Mouse (Mus musculus) intestine, embryonic 15.5 days (tissue): ENCODE results near the gene D16Ertd472e. TPM values are rescaled to one million over a fixed set of nuclear protein-coding genes. Genes with fewer than 3 reads are reported as not detected.
"Not testable (repeated sequence)": the region's sequence is repeated elsewhere in the genome, so short reads cannot be mapped to it uniquely, and the experiment has no call there.

Experiments used
- ATAC-seq: fragments of 200-750 bp; cut with Nextera tagmentation; 2 replicates; pipeline ENCODE4 v1.8.0; 2017; ENCODE audit warnings: moderate TSS enrichment, moderate library complexity
- H3K27ac ChIP-seq: fragments of 300-500 bp; sonication (generic); 2 replicates; pipeline ENCODE4 v1.5.1; 2015; ENCODE audit warnings: mild to moderate bottlenecking, inconsistent platforms
- H3K27me3 ChIP-seq: fragments of 300-500 bp; sonication (generic); replicated peaks from 2 replicates; pipeline ENCODE4 v1.6.1; 2015; ENCODE audit warnings: inconsistent platforms
- H3K36me3 ChIP-seq: fragments of 300-500 bp; sonication (generic); 2 replicates; pipeline ENCODE4 v1.6.1; 2015; ENCODE audit warnings: inconsistent platforms
- H3K4me1 ChIP-seq: fragments of 300-500 bp; sonication (generic); replicated peaks from 2 replicates; pipeline ENCODE4 v1.6.1; 2015; ENCODE audit warnings: inconsistent platforms
- H3K4me2 ChIP-seq: fragments of 300-500 bp; sonication (generic); replicated peaks from 2 replicates; pipeline ENCODE4 v1.6.1; 2015; ENCODE audit warnings: mild to moderate bottlenecking, inconsistent platforms
- H3K4me3 ChIP-seq: fragments of 300-500 bp; sonication (generic); replicated peaks from 2 replicates; pipeline ENCODE4 v1.5.1; 2015; ENCODE audit warnings: inconsistent platforms
- H3K9ac ChIP-seq: fragments of 300-500 bp; sonication (generic); 2 replicates; pipeline ENCODE4 v1.6.1; 2015; ENCODE audit warnings: inconsistent platforms
- H3K9me3 ChIP-seq: fragments of 300-500 bp; sonication (generic); 2 replicates; pipeline ENCODE4 v1.6.1; 2016; ENCODE audit warnings: inconsistent platforms
- WGBS: fragments of 180-500 bp; shearing (Covaris S2); methylation state at CpG from one replicate; pipeline ENCODE4 v1.1.7; 2015; 5-methylcytosine and 5-hydroxymethylcytosine counted together
- polyA plus RNA-seq: library from polyadenylated mRNA; unstranded; fragments of >200 nt; fragmentation: Nextera tagmentation; extraction: Ambion mirVana; gene quantifications from 2 replicates; pipeline ENCODE4 v1.2.1, GENCODE M21; 2015

The D16Ertd472e gene
- polyA plus RNA-seq, 1 experiment from 2014 or later, result 7.9 TPM

GRCm38 (mm10) chr16:78531957-78532605 lies 44.4 kb downstream of the D16Ertd472e start:
- Histone ChIP-seq H3K27ac (no peak overlapping the region), H3K27me3 (no peaks in the 10 kb centered on the region), H3K36me3 (no peaks in the 10 kb centered on the region), H3K4me2 (no peak overlapping the region), H3K9me3 (no peaks in the 10 kb centered on the region), H3K4me1 (no peaks in the 10 kb centered on the region), H3K9ac (no peak overlapping the region), H3K4me3 (no peak overlapping the region)
- 71% methylated on average over 6 of the region's 6 CpGs for WGBS
- no peak for ATAC-seq

GRCm38 (mm10) chr16:78522974-78523373 lies 53.5 kb downstream of the D16Ertd472e start:
- no peaks in the 10 kb centered on the region for H3K36me3 ChIP-seq
- no peak overlapping the region for H3K4me2 ChIP-seq
- no peak for ATAC-seq
- H3K27ac ChIP-seq, result no peak overlapping the region
- H3K9me3 ChIP-seq, result no peaks in the 10 kb centered on the region
- H3K4me3 ChIP-seq, result no peak overlapping the region
- WGBS, result 83% methylated on average over 4 of the region's 4 CpGs
- H3K27me3 ChIP-seq, result no peaks in the 10 kb centered on the region
- no peak overlapping the region for H3K9ac ChIP-seq
- H3K4me1 ChIP-seq, result no peaks in the 10 kb centered on the region

GRCm38 (mm10) chr16:78518697-78519096 lies 57.8 kb downstream of the D16Ertd472e start:
- ATAC-seq, result no peak
- no peak overlapping the region for H3K9ac ChIP-seq
- WGBS, result 67% methylated on average over 7 of the region's 7 CpGs

GRCm38 (mm10) chr16:78517171-78517570 lies 59.3 kb downstream of the D16Ertd472e start:
- Histone ChIP-seq H3K4me2 (no peak overlapping the region), H3K9me3 (no peaks in the 10 kb centered on the region), H3K27me3 (no peaks in the 10 kb centered on the region), H3K27ac (no peak overlapping the region), H3K9ac (no peak overlapping the region), H3K4me3 (no peak overlapping the region), H3K36me3 (no peaks in the 10 kb centered on the region), H3K4me1 (no peaks in the 10 kb centered on the region)
- 94% methylated on average over 2 of the region's 2 CpGs for WGBS
- no peak for ATAC-seq

More at GRCm38 (mm10) chr16:78518697-78519096, 57.8 kb downstream of the D16Ertd472e start:
- H3K27me3 ChIP-seq, result no peaks in the 10 kb centered on the region
- H3K4me2 ChIP-seq, result no peak overlapping the region
- H3K27ac ChIP-seq, result no peak overlapping the region
- H3K36me3 ChIP-seq, result no peaks in the 10 kb centered on the region
- no peak overlapping the region for H3K4me3 ChIP-seq
- H3K9me3 ChIP-seq, result no peaks in the 10 kb centered on the region
- H3K4me1 ChIP-seq, result no peaks in the 10 kb centered on the region

- Histone ChIP-seq H3K4me3 (no peak overlapping the region), H3K27me3 (no peaks in the 10 kb centered on the region), H3K27ac (no peak overlapping the region), H3K9me3 (no peaks in the 10 kb centered on the region), H3K9ac (no peak overlapping the region), H3K36me3 (no peaks in the 10 kb centered on the region), H3K4me1 (no peaks in the 10 kb centered on the region), H3K4me2 (no peak overlapping the region)
- 86% methylated on average over 8 of the region's 8 CpGs for WGBS
- ATAC-seq, result no peak
Observed at GRCm38 (mm10) chr16:78511526-78511925, 65.0 kb downstream of the D16Ertd472e start.

- H3K27ac ChIP-seq, result no peak overlapping the region
- no peaks in the 10 kb centered on the region for H3K27me3 ChIP-seq
- H3K4me1 ChIP-seq, result no peaks in the 10 kb centered on the region
- H3K4me3 ChIP-seq, result no peak overlapping the region
- H3K36me3 ChIP-seq, result no peaks in the 10 kb centered on the region
- WGBS, result 90% methylated on average over 9 of the region's 9 CpGs
- no peak overlapping the region for H3K9ac ChIP-seq
- no peak overlapping the region for H3K4me2 ChIP-seq
- ATAC-seq, result no peak
- no peaks in the 10 kb centered on the region for H3K9me3 ChIP-seq
Observed at GRCm38 (mm10) chr16:78502492-78502891, 74.0 kb downstream of the D16Ertd472e start.

- H3K27ac ChIP-seq, H3K36me3 ChIP-seq, H3K27me3 ChIP-seq, ATAC-seq, H3K4me2 ChIP-seq, H3K9ac ChIP-seq, H3K9me3 ChIP-seq, H3K4me3 ChIP-seq, H3K4me1 ChIP-seq: not testable (repeated sequence)
- WGBS, result 96% methylated on average over 12 of the region's 12 CpGs
Observed at GRCm38 (mm10) chr16:78492696-78493095, 83.8 kb downstream of the D16Ertd472e start.

- ATAC-seq, result no peak
- H3K9me3 ChIP-seq, result no peaks in the 10 kb centered on the region
- WGBS, result 66% methylated on average over 5 of the region's 5 CpGs
- H3K27me3 ChIP-seq, result no peaks in the 10 kb centered on the region
- no peaks in the 10 kb centered on the region for H3K4me1 ChIP-seq
- no peak overlapping the region for H3K27ac ChIP-seq
- H3K4me3 ChIP-seq, result peak overlapping the region; percentile 24; the same call in 1 of the 2 replicates
- H3K36me3 ChIP-seq, result no peaks in the 10 kb centered on the region
- H3K9ac ChIP-seq, result no peak overlapping the region
- peak overlapping the region; percentile 49; the same call in 1 of the 2 replicates for H3K4me2 ChIP-seq
Observed at GRCm38 (mm10) chr16:78490779-78491178, 85.7 kb downstream of the D16Ertd472e start.

Other genes with a start within 250 kb of the D16Ertd472e start
- gene Btg3, start 199.5 kb downstream of the D16Ertd472e start, polyA plus RNA-seq, result 35.9 and 42.0 TPM in 2 replicates